In the genomic region with DNA sequence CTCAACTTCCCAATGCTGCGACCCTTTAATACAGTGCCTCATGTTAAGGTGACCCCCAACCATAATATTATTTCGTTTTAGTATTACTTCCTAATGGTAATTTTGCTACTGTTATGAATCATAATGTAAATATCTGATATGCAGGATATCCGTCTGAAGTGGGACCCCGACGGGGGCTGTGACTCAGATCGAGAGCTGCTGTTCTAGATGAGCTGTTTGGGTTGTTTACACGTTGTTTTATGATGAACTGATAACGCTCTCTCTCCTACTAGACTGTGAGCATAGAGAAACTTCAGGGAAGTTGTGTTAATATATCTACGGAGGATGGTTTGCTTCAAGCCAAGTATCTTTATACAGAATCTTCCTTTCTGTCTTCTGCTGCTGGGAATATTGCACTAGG, we compare ENCODE assay signal across 18 mouse cellular contexts. TPM values are rescaled to one million over a fixed set of nuclear protein-coding genes. Genes with fewer than 3 reads are reported as not detected.
"Had no signal": no experiment of that assay in that cellular context is flagged by ENCODE, and none has a peak within 500 bp of the region (broad histone marks: within the 10 kb centered on the region; RNA-seq: fewer than 3 reads in every experiment).

No protein-coding gene starts in this region.

- DNase-seq: liver, postnatal 0 days; lung, postnatal 14 days; lung, postnatal 36 days; right cerebral cortex, postnatal 14 days; thymus, adult 2 months; thymus, postnatal 25 days; thymus, postnatal 4 days had no signal

- H3K4me1 ChIP-seq: midbrain, embryonic 15.5 days; neural tube, embryonic 12.5 days had no signal

- H3K9ac ChIP-seq: liver, postnatal 0 days; lung, embryonic 15.5 days; midbrain, embryonic 13.5 days; midbrain, embryonic 15.5 days; neural tube, embryonic 12.5 days; stomach, embryonic 15.5 days had no signal

- ATAC-seq: liver, postnatal 0 days; midbrain, embryonic 13.5 days; midbrain, embryonic 15.5 days had no signal

- H3K4me2 ChIP-seq: lung, embryonic 15.5 days; midbrain, embryonic 11.5 days; midbrain, embryonic 13.5 days; midbrain, embryonic 15.5 days; neural tube, embryonic 12.5 days; stomach, embryonic 15.5 days had no signal

- H3K36me3 ChIP-seq: lung, embryonic 15.5 days; midbrain, embryonic 13.5 days; midbrain, embryonic 15.5 days; neural tube, embryonic 12.5 days; stomach, embryonic 15.5 days had no signal

- H3K9me3 ChIP-seq: lung, embryonic 15.5 days; megakaryocyte, embryonic 14.5 days; midbrain, embryonic 13.5 days; midbrain, embryonic 15.5 days; neural tube, embryonic 12.5 days; stomach, embryonic 15.5 days had no signal

- H3K27ac ChIP-seq: lung, embryonic 15.5 days; macrophage; midbrain, embryonic 13.5 days; midbrain, embryonic 15.5 days; neural tube, embryonic 12.5 days; stomach, embryonic 15.5 days; stomach, postnatal 0 days had no signal

- H3K4me3 ChIP-seq: lung, embryonic 15.5 days; megakaryocyte, embryonic 14.5 days; midbrain, embryonic 13.5 days; midbrain, embryonic 15.5 days; neural tube, embryonic 12.5 days; stomach, embryonic 15.5 days had no signal

- H3K27me3 ChIP-seq: lung, embryonic 15.5 days; megakaryocyte, embryonic 14.5 days; midbrain, embryonic 15.5 days; neural tube, embryonic 12.5 days; stomach, embryonic 15.5 days had no signal

RNA-seq across cellular contexts. Expression of gene Ccdc146, which starts 14.0 kb away (rescaled TPM):
- total RNA-seq: monocyte, adult 5-6 weeks had no signal
- polyA plus RNA-seq: macrophage; midbrain, embryonic 11.5 days; spleen, adult 2 months; thymus, adult 2 months had no signal
